14 mouse cellular contexts compared by ENCODE assay signal in the genomic region with DNA sequence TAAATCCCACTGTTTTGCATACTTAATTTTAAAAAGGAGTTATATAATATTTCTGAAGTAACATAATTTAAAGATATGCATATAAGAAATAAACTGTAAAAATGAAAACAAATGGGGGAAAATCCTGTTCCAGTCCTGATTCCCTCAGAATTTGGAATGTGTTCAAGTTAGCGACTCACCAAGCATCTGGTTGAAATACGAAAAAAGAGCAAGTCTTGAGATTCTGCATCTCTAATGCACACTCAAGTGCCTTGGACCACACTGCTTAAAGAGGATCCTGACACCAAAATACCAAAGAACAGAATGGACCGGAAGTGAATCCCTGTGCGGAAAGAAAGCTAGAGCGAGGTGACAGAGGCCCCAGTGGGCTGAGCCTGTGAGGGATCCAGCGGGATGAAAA. TPM values are rescaled to one million over a fixed set of nuclear protein-coding genes. Genes with fewer than 3 reads are reported as not detected.
DNase-seq lines count a peak whose midpoint lies in the region; ATAC-seq and TF ChIP-seq lines count a peak whose summit lies in the region.
"Had no signal": no experiment of that assay in that cellular context is flagged by ENCODE, and none has a peak within 500 bp of the region (broad histone marks: within the 10 kb centered on the region; RNA-seq: fewer than 3 reads in every experiment).

No protein-coding gene starts in this region.

- no peak overlapping the region for H3K4me2 ChIP-seq in hindbrain, embryonic 12.5 days (replicated peaks)
- no peak overlapping the region for H3K4me2 ChIP-seq in midbrain, embryonic 15.5 days
- H3K4me2 ChIP-seq in midbrain, postnatal 0 days (ENCODE audit: low read depth, low read length, poor library complexity, severe bottlenecking) = no peak overlapping the region
- H3K4me2 ChIP-seq in embryonic facial prominence, embryonic 15.5 days (replicated peaks) = no peak overlapping the region
- no peak overlapping the region for H3K4me2 ChIP-seq in limb, embryonic 15.5 days
- no peak overlapping the region for H3K4me2 ChIP-seq in kidney, embryonic 15.5 days

- WGBS in hindbrain, embryonic 10.5 days = 43% methylated on average over 6 of the region's 6 CpGs
- WGBS in hindbrain, embryonic 12.5 days = 51% methylated on average over 6 of the region's 6 CpGs
- WGBS in midbrain, embryonic 15.5 days = 42% methylated on average over 6 of the region's 6 CpGs
- WGBS in midbrain, postnatal 0 days = 39% methylated on average over 6 of the region's 6 CpGs
- 33% methylated on average over 6 of the region's 6 CpGs for WGBS in embryonic facial prominence, embryonic 15.5 days
- WGBS in limb, embryonic 15.5 days = 56% methylated on average over 6 of the region's 6 CpGs
- 68% methylated on average over 6 of the region's 6 CpGs for WGBS in kidney, embryonic 15.5 days

- H3K27me3 ChIP-seq in hindbrain, embryonic 10.5 days (ENCODE audit: insufficient read depth, poor library complexity, severe bottlenecking) = 0 out of 2 replicates have a peak, but pooled peaks cover 5% of the 10 kb centered on the region
- no peaks in the 10 kb centered on the region for H3K27me3 ChIP-seq in hindbrain, embryonic 12.5 days
- no peaks in the 10 kb centered on the region for H3K27me3 ChIP-seq in midbrain, embryonic 15.5 days (replicated peaks)
- no peaks in the 10 kb centered on the region for H3K27me3 ChIP-seq in midbrain, postnatal 0 days (ENCODE audit: insufficient read depth, low read length)
- H3K27me3 ChIP-seq in embryonic facial prominence, embryonic 15.5 days = no peaks in the 10 kb centered on the region
- no peaks in the 10 kb centered on the region for H3K27me3 ChIP-seq in limb, embryonic 15.5 days
- H3K27me3 ChIP-seq in kidney, embryonic 15.5 days = no peaks in the 10 kb centered on the region

- no peak overlapping the region for H3K4me3 ChIP-seq in hindbrain, embryonic 10.5 days
- no peak overlapping the region for H3K4me3 ChIP-seq in hindbrain, embryonic 12.5 days
- no peak overlapping the region for H3K4me3 ChIP-seq in midbrain, embryonic 15.5 days
- H3K4me3 ChIP-seq in midbrain, postnatal 0 days (ENCODE audit: low read depth, low read length) = no peak overlapping the region
- no peak overlapping the region for H3K4me3 ChIP-seq in embryonic facial prominence, embryonic 15.5 days (replicated peaks)
- H3K4me3 ChIP-seq in limb, embryonic 15.5 days = no peak overlapping the region
- H3K4me3 ChIP-seq in kidney, embryonic 15.5 days (replicated peaks) = no peak overlapping the region

- no peaks in the 10 kb centered on the region for H3K36me3 ChIP-seq in hindbrain, embryonic 10.5 days
- no peaks in the 10 kb centered on the region for H3K36me3 ChIP-seq in hindbrain, embryonic 12.5 days
- no peaks in the 10 kb centered on the region for H3K36me3 ChIP-seq in midbrain, embryonic 15.5 days (replicated peaks)
- H3K36me3 ChIP-seq in midbrain, postnatal 0 days (ENCODE audit: insufficient read depth, low read length) = no peaks in the 10 kb centered on the region
- H3K36me3 ChIP-seq in embryonic facial prominence, embryonic 15.5 days = no peaks in the 10 kb centered on the region
- H3K36me3 ChIP-seq in limb, embryonic 15.5 days = no peaks in the 10 kb centered on the region
- H3K36me3 ChIP-seq in kidney, embryonic 15.5 days = no peaks in the 10 kb centered on the region

- no peak for TF ChIP-seq CTCF in midbrain, postnatal 0 days (IDR thresholded peaks at IDR 0.05)

- H3K27ac ChIP-seq in hindbrain, embryonic 10.5 days = peak overlapping the region; percentile 45; the same call in 1 of the 2 replicates
- no peak overlapping the region for H3K27ac ChIP-seq in hindbrain, embryonic 12.5 days
- H3K27ac ChIP-seq in midbrain, embryonic 15.5 days = peak overlapping the region; percentile 19; the same call in 1 of the 2 replicates
- no peak overlapping the region for H3K27ac ChIP-seq in midbrain, postnatal 0 days (ENCODE audit: low read depth, low read length)
- peak overlapping the region; percentile 56 for H3K27ac ChIP-seq in embryonic facial prominence, embryonic 15.5 days (replicated peaks)
- 0 out of 2 replicates have a peak overlapping the region, but pooled peaks have one; percentile 38 for H3K27ac ChIP-seq in limb, embryonic 15.5 days
- no peak overlapping the region for H3K27ac ChIP-seq in kidney, embryonic 15.5 days

- DNase-seq in hindbrain, embryonic 10.5 days (ENCODE audit: low spot score) = no peak
- no peak for DNase-seq in midbrain, postnatal 0 days (ENCODE audit: low spot score)
- no peak for DNase-seq in kidney, postnatal 4 days
- DNase-seq: adrenal gland, postnatal 25 days; cerebellum, adult 8-10 months; gastrocnemius, postnatal 14 days; lung, adult 18-20 months; thymus, postnatal 36 days had no signal

- H3K9ac ChIP-seq in hindbrain, embryonic 12.5 days = no peak overlapping the region
- H3K9ac ChIP-seq in midbrain, embryonic 15.5 days = no peak overlapping the region
- H3K9ac ChIP-seq in midbrain, postnatal 0 days (replicated peaks; ENCODE audit: low read length, poor library complexity, severe bottlenecking) = no peak overlapping the region
- no peak overlapping the region for H3K9ac ChIP-seq in embryonic facial prominence, embryonic 15.5 days
- H3K9ac ChIP-seq in limb, embryonic 15.5 days = no peak overlapping the region
- H3K9ac ChIP-seq in kidney, embryonic 15.5 days = no peak overlapping the region

- no peak for ATAC-seq in hindbrain, embryonic 12.5 days (ENCODE audit: low FRiP score)
- ATAC-seq in midbrain, embryonic 15.5 days (replicated peaks) = no peak
- no peak for ATAC-seq in midbrain, postnatal 0 days (ENCODE audit: low FRiP score)
- ATAC-seq in embryonic facial prominence, embryonic 15.5 days (ENCODE audit: insufficient number of reproducible peaks, low FRiP score, low TSS enrichment, low read depth) = no peak
- ATAC-seq in limb, embryonic 15.5 days (ENCODE audit: insufficient number of reproducible peaks, low FRiP score, low TSS enrichment, low read depth) = no peak
- no peak for ATAC-seq in kidney, embryonic 15.5 days (replicated peaks; ENCODE audit: low FRiP score)
- ATAC-seq: midbrain, embryonic 16.5 days had no signal

- no peaks in the 10 kb centered on the region for H3K9me3 ChIP-seq in hindbrain, embryonic 10.5 days
- no peaks in the 10 kb centered on the region for H3K9me3 ChIP-seq in hindbrain, embryonic 12.5 days (replicated peaks)
- H3K9me3 ChIP-seq in midbrain, embryonic 15.5 days = no peaks in the 10 kb centered on the region
- H3K9me3 ChIP-seq in midbrain, postnatal 0 days (ENCODE audit: low read length) = no peaks in the 10 kb centered on the region
- no peaks in the 10 kb centered on the region for H3K9me3 ChIP-seq in embryonic facial prominence, embryonic 15.5 days (replicated peaks)
- H3K9me3 ChIP-seq in limb, embryonic 15.5 days = no peaks in the 10 kb centered on the region
- H3K9me3 ChIP-seq in kidney, embryonic 15.5 days (replicated peaks) = no peaks in the 10 kb centered on the region

- peaks cover 33% of the 10 kb centered on the region for H3K4me1 ChIP-seq in hindbrain, embryonic 10.5 days (replicated peaks)
- H3K4me1 ChIP-seq in hindbrain, embryonic 12.5 days = peaks cover 19% of the 10 kb centered on the region
- peaks cover 21% of the 10 kb centered on the region for H3K4me1 ChIP-seq in midbrain, embryonic 15.5 days
- no peaks in the 10 kb centered on the region for H3K4me1 ChIP-seq in midbrain, postnatal 0 days (ENCODE audit: insufficient read depth, low read length)
- H3K4me1 ChIP-seq in embryonic facial prominence, embryonic 15.5 days = peaks cover 31% of the 10 kb centered on the region
- peaks cover 16% of the 10 kb centered on the region for H3K4me1 ChIP-seq in limb, embryonic 15.5 days
- peaks cover 12% of the 10 kb centered on the region for H3K4me1 ChIP-seq in kidney, embryonic 15.5 days

RNA-seq across cellular contexts. Expression of a gene that starts 30.0 kb away (rescaled TPM):
- polyA plus RNA-seq in hindbrain, embryonic 10.5 days (2016; fragmentation: Nextera tagmentation; extraction: Ambion mirVana) = 29.7 and 47.3 TPM in 2 replicates
- polyA plus RNA-seq in hindbrain, embryonic 12.5 days (2016; fragmentation: Nextera tagmentation; extraction: Ambion mirVana) = 85.5 and 96.2 TPM in 2 replicates
- 165 and 174 TPM in 2 replicates for polyA plus RNA-seq in midbrain, embryonic 15.5 days (2015; fragmentation: Nextera tagmentation; extraction: Ambion mirVana)
- total RNA-seq in midbrain, postnatal 0 days (2014; rRNA removed) = 158 and 201 TPM in 2 replicates
- 95.1 and 116 TPM in 2 replicates for polyA plus RNA-seq in midbrain, postnatal 0 days (2015; fragmentation: Nextera tagmentation; extraction: Ambion mirVana)
- 18.8 and 20.3 TPM in 2 replicates for polyA plus RNA-seq in embryonic facial prominence, embryonic 15.5 days (2015; fragmentation: Nextera tagmentation; extraction: Ambion mirVana)
- polyA plus RNA-seq in limb, embryonic 15.5 days (2015; fragmentation: Nextera tagmentation; extraction: Ambion mirVana) = 9.6 and 13.4 TPM in 2 replicates
- 24.3 and 26.6 TPM in 2 replicates for polyA plus RNA-seq in kidney, embryonic 15.5 days (2015; fragmentation: Nextera tagmentation; extraction: Ambion mirVana)

Comparison
In these comparisons a context has a peak if more than half of its experiments do, and no peak if none do; other contexts are left out.
1. H3K27ac ChIP-seq: peak in hindbrain, embryonic 10.5 days (single experiment), midbrain, embryonic 15.5 days (single experiment), embryonic facial prominence, embryonic 15.5 days (single experiment) and limb, embryonic 15.5 days (single experiment); none in hindbrain, embryonic 12.5 days (single experiment), midbrain, postnatal 0 days (single experiment) and kidney, embryonic 15.5 days (single experiment).